Mouse (Mus musculus) CH12.LX (cell line): ENCODE measurements around the gene Trim15. TPM values are rescaled to one million over a fixed set of nuclear protein-coding genes. Genes with fewer than 3 reads are reported as not detected.

Experiments used
- DNase-seq: peaks from one replicate; pipeline ENCODE4 v3.0.0-alpha.2; 2013; ENCODE audit errors: extremely low read depth
- H3K27ac ChIP-seq: 2 replicates; pipeline ENCODE4 v1.5.1; 2012; ENCODE audit warnings: low read depth, mild to moderate bottlenecking, control low read depth, moderate library complexity; ENCODE audit not compliant: insufficient read depth
- H3K27me3 ChIP-seq: replicated peaks from 2 replicates; pipeline ENCODE3; 2012; ENCODE audit warnings: inconsistent platforms
- H3K36me3 ChIP-seq, 2 experiments: replicated peaks in 1 of 2; 2 replicates each; pipeline versions ENCODE3 to v1.6.1; 2012; ENCODE audit warnings: inconsistent platforms in 1 of 2, low read length in 1 of 2, mild to moderate bottlenecking in 1 of 2, mixed read lengths in 1 of 2, moderate library complexity in 1 of 2; ENCODE audit not compliant: control insufficient read depth in 1 of 2, insufficient read depth in 1 of 2
- H3K4me1 ChIP-seq, 2 experiments: 2 replicates each; pipeline ENCODE4 v1.6.1; 2012; ENCODE audit warnings: inconsistent platforms in 1 of 2, moderate library complexity in 1 of 2; ENCODE audit not compliant: insufficient read depth in 2 of 2, control insufficient read depth in 1 of 2
- H3K4me2 ChIP-seq: 2 replicates; pipeline ENCODE4 v1.6.1; 2012; ENCODE audit warnings: low read depth, mild to moderate bottlenecking, control low read depth; ENCODE audit not compliant: poor library complexity, insufficient read depth, severe bottlenecking
- H3K4me3 ChIP-seq, 3 experiments: fragments of 150-350 bp in 1 of 3; sonication (generic) in 1 of 3; replicated peaks in 1 of 3; 2 replicates each; pipeline versions ENCODE3 to v1.5.1; 2011 to 2012; ENCODE audit warnings: low read depth in 2 of 3, low read length in 2 of 3, mild to moderate bottlenecking in 2 of 3, moderate library complexity in 2 of 3, control low read depth in 1 of 3, improper control_type of control experiment in 1 of 3, inconsistent platforms in 1 of 3, mixed read lengths in 1 of 3; ENCODE audit not compliant: poor library complexity in 1 of 3
- H3K79me2 ChIP-seq: replicated peaks from 2 replicates; pipeline ENCODE4 v1.6.1; 2012; ENCODE audit warnings: mild to moderate bottlenecking, moderate library complexity; ENCODE audit not compliant: control insufficient read depth, poor library complexity, insufficient read depth, severe bottlenecking; ENCODE audit errors: extremely low read depth
- H3K9ac ChIP-seq: 2 replicates; pipeline ENCODE4 v1.6.1; 2012; ENCODE audit warnings: low read depth, mild to moderate bottlenecking, control low read depth, moderate library complexity; ENCODE audit not compliant: insufficient read depth
- H3K9me3 ChIP-seq: replicated peaks from 2 replicates; pipeline ENCODE3; 2012; ENCODE audit warnings: low read length, inconsistent platforms, mixed read lengths
- BHLHE40 ChIP-seq: IDR thresholded peaks from 2 replicates; pipeline ENCODE4 v1.6.1; 2011; ENCODE audit warnings: mild to moderate bottlenecking, low read depth, low read length, improper control_type of control experiment
- CHD1 ChIP-seq: IDR thresholded peaks from 2 replicates; pipeline ENCODE4 v1.6.1; 2012; ENCODE audit warnings: low read depth, low read length, improper control_type of control experiment, inconsistent platforms
- CHD2 ChIP-seq: IDR thresholded peaks from 2 replicates; pipeline ENCODE4 v1.6.1; 2011; ENCODE audit warnings: low read length, improper control_type of control experiment
- CTCF ChIP-seq, 2 experiments: IDR thresholded peaks in 1 of 2; conservative IDR thresholded peaks in 1 of 2; 2 replicates each; pipeline ENCODE4 v1.5.1; 2011 to 2012; ENCODE audit warnings: low read depth in 2 of 2, low read length in 2 of 2, improper control_type of control experiment in 1 of 2, inconsistent platforms in 1 of 2, mild to moderate bottlenecking in 1 of 2, moderate library complexity in 1 of 2
- E2F4 ChIP-seq: IDR thresholded peaks from 2 replicates; pipeline ENCODE4 v1.6.1; 2011; ENCODE audit warnings: low read depth, low read length, improper control_type of control experiment; ENCODE audit not compliant: insufficient replicate concordance
- ELF1 ChIP-seq: IDR thresholded peaks from 2 replicates; pipeline ENCODE4 v1.6.1; 2014; ENCODE audit warnings: low read depth, mild to moderate bottlenecking, inconsistent platforms, low read length, improper control_type of control experiment
- EP300 ChIP-seq: IDR thresholded peaks from 2 replicates; pipeline ENCODE4 v1.6.1; 2011; ENCODE audit warnings: low read length, improper control_type of control experiment
- ETS1 ChIP-seq: conservative IDR thresholded peaks from 2 replicates; pipeline ENCODE4 v1.6.1; 2012; ENCODE audit warnings: low read depth, mild to moderate bottlenecking, inconsistent platforms, low read length, improper control_type of control experiment, moderate library complexity
- GABPA ChIP-seq: IDR thresholded peaks from 2 replicates; pipeline ENCODE4 v1.6.1; 2012; ENCODE audit warnings: low read depth, low read length, improper control_type of control experiment, inconsistent platforms; ENCODE audit not compliant: insufficient replicate concordance
- IRF4 ChIP-seq: IDR thresholded peaks from 2 replicates; pipeline ENCODE4 v1.6.1; 2014; ENCODE audit warnings: low read depth, mild to moderate bottlenecking, inconsistent platforms, low read length, improper control_type of control experiment
- JUND ChIP-seq: conservative IDR thresholded peaks from 2 replicates; pipeline ENCODE4 v1.6.1; 2011; ENCODE audit warnings: low read depth, low read length, improper control_type of control experiment
- KAT2A ChIP-seq: IDR thresholded peaks from 2 replicates; pipeline ENCODE4 v1.6.1; 2012; ENCODE audit warnings: low read length, improper control_type of control experiment, inconsistent platforms; ENCODE audit not compliant: insufficient replicate concordance
- MAX ChIP-seq: IDR thresholded peaks from 2 replicates; pipeline ENCODE4 v1.6.1; 2011; ENCODE audit warnings: low read length, improper control_type of control experiment
- MAZ ChIP-seq: IDR thresholded peaks from 2 replicates; pipeline ENCODE4 v1.6.1; 2012; ENCODE audit warnings: low read depth, mild to moderate bottlenecking, inconsistent platforms, low read length, improper control_type of control experiment, moderate library complexity
- MEF2A ChIP-seq: IDR thresholded peaks from 2 replicates; pipeline ENCODE4 v1.6.1; 2014; ENCODE audit warnings: low read depth, mild to moderate bottlenecking, inconsistent platforms, low read length, improper control_type of control experiment, borderline replicate concordance
- MXI1 ChIP-seq: IDR thresholded peaks from 2 replicates; pipeline ENCODE4 v1.6.1; 2011; ENCODE audit warnings: mild to moderate bottlenecking, low read depth, low read length, improper control_type of control experiment
- NELFE ChIP-seq: IDR thresholded peaks from 2 replicates; pipeline ENCODE4 v1.6.1; 2011; ENCODE audit warnings: low read depth, low read length, improper control_type of control experiment
- NRF1 ChIP-seq: IDR thresholded peaks from 2 replicates; pipeline ENCODE4 v1.6.1; 2014; ENCODE audit warnings: low read depth, mild to moderate bottlenecking, inconsistent platforms, low read length, improper control_type of control experiment, moderate library complexity
- PAX5 ChIP-seq: IDR thresholded peaks from 2 replicates; pipeline ENCODE4 v1.6.1; 2012; ENCODE audit warnings: low read length, inconsistent platforms, mixed read lengths
- POLR2A ChIP-seq: IDR thresholded peaks from 2 replicates; pipeline ENCODE4 v1.6.1; 2011; ENCODE audit warnings: low read depth, mild to moderate bottlenecking, improper control_type of control experiment, low read length
- RAD21 ChIP-seq: IDR thresholded peaks from 2 replicates; pipeline ENCODE4 v1.6.1; 2011; ENCODE audit warnings: low read depth, mild to moderate bottlenecking, low read length, improper control_type of control experiment, moderate library complexity
- RCOR1 ChIP-seq: conservative IDR thresholded peaks from 2 replicates; pipeline ENCODE4 v1.6.1; 2012; ENCODE audit warnings: low read depth, mild to moderate bottlenecking, inconsistent platforms, low read length, improper control_type of control experiment
- SIN3A ChIP-seq: IDR thresholded peaks from 2 replicates; pipeline ENCODE4 v1.6.1; 2012; ENCODE audit warnings: low read length, improper control_type of control experiment, inconsistent platforms
- TBP ChIP-seq: conservative IDR thresholded peaks from 2 replicates; pipeline ENCODE4 v1.6.1; 2011; ENCODE audit warnings: low read depth, low read length, improper control_type of control experiment
- UBTF ChIP-seq: IDR thresholded peaks from 2 replicates; pipeline ENCODE4 v1.6.1; 2012; ENCODE audit warnings: low read depth, mild to moderate bottlenecking, inconsistent platforms, low read length, improper control_type of control experiment, moderate library complexity
- USF1 ChIP-seq: IDR thresholded peaks from 2 replicates; pipeline ENCODE4 v1.6.1; 2014; ENCODE audit warnings: low read depth, mild to moderate bottlenecking, inconsistent platforms, low read length, improper control_type of control experiment
- USF2 ChIP-seq: conservative IDR thresholded peaks from 2 replicates; pipeline ENCODE4 v1.6.1; 2011; ENCODE audit warnings: low read depth, low read length, improper control_type of control experiment
- ZC3H11A ChIP-seq: IDR thresholded peaks from 2 replicates; pipeline ENCODE4 v1.6.1; 2012; ENCODE audit warnings: low read depth, mild to moderate bottlenecking, inconsistent platforms, low read length, improper control_type of control experiment
- ZKSCAN1 ChIP-seq: IDR thresholded peaks from 2 replicates; pipeline ENCODE4 v1.6.1; 2012; ENCODE audit warnings: low read depth, inconsistent platforms, low read length, improper control_type of control experiment, borderline replicate concordance
- ZMIZ1 ChIP-seq: IDR thresholded peaks from 2 replicates; pipeline ENCODE4 v1.6.1; 2012; ENCODE audit warnings: low read depth, mild to moderate bottlenecking, inconsistent platforms, low read length, improper control_type of control experiment
- ZNF384 ChIP-seq: IDR thresholded peaks from 2 replicates; pipeline ENCODE4 v1.6.1; 2012; ENCODE audit warnings: low read depth, low read length, improper control_type of control experiment, inconsistent platforms
- dilution Hi-C: fragments of 300-500 bp; cut with MboI; formaldehyde crosslinking; loops from 2 replicates; pipeline ENCODE4 v1.14.3; 2020; ENCODE audit warnings: low sequenced_read_pairs; ENCODE audit not compliant: extremely low pct_unique_long_range_greater_than_20kb, extremely low pct_ligation_motif_present
- in situ Hi-C: fragments of 300-500 bp; cut with MboI; formaldehyde crosslinking; loops from 3 replicates; pipeline ENCODE4 v1.14.3; 2019; ENCODE audit warnings: low sequenced_read_pairs, low pct_ligation_motif_present, low pct_unique_long_range_greater_than_20kb, mixed read lengths
- polyA plus RNA-seq: library from polyadenylated mRNA; unstranded; fragments of >175 nt; gene quantifications from 2 replicates; pipeline ENCODE4 v1.2.1, GENCODE M21; 2012; ENCODE audit warnings: low read depth; ENCODE audit not compliant: insufficient read length
- total RNA-seq, 2 experiments: library from RNA; depleted of rRNA; stranded (reverse); fragments of 300-350 nt in 1 of 2; fragments of >200 nt in 1 of 2; gene quantifications; 2 replicates each; pipeline ENCODE4 v1.2.3; 2012 to 2014

The Trim15 gene
- total and polyA plus RNA-seq, 3 experiments, result not detected

DNA sequence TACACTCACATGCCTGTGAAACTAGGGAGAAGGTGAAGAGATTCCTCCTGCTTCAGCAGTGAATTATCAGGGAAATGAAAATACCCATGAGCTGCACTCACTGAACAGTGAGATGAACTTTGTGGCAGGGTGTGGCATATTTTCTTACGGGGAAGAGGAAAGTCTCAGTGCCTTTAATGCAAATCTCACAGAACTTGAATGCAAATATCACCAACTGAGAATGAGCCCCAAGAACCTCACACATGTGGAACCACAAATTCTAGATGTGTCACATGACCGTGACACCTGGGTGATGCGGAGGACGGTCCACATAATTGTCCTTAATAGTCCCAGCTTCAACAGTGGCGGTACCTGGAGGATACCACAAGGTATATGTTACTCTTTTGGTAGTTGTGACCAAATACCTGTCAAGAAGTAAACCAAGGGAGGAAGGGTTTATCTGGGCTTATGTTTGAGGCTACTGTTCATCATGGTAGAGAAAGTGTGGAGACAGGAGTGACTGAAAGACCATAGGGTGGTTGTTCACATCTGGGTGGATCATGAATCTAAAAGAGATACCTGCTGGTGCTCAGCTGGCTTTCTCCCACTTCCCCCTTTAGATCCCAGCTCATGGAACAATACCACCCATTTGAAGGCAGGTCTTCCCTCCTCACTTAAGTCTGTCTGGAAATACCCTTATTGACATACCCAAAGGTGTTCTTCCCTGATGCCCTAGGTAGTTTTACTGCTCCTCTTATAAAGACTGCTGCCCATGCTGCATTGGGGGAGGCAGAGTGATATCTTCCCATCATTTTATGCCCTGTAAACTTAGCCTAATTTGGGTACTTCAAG, 23.3 kb upstream of the Trim15 start, which contains the start of gene Trim40:
Trim40 (minus strand) TSS at position 51 of the 831 bp plus-strand sequence.
- dilution Hi-C loops, result no loop called here
- no peaks in the 10 kb centered on the region for H3K36me3 ChIP-seq
- no peak within 1 kb of the TSS for H3K9ac ChIP-seq
- in situ Hi-C loops, result loop anchor here (10.0 kb wide), 1 partner anchor 175 kb away; no protein-coding TSS in a partner anchor
- H3K4me3 ChIP-seq, result no peak within 1 kb of the TSS
- no peak for TF ChIP-seq SIN3A
- TF ChIP-seq MEF2A, result no peak
- TF ChIP-seq JUND, result no peak
- no peak for TF ChIP-seq CHD2
- no peak for TF ChIP-seq MAZ
- no peak for TF ChIP-seq RCOR1
- TF ChIP-seq ELF1, result no peak
- no peak for TF ChIP-seq IRF4
- TF ChIP-seq EP300, result no peak
- TF ChIP-seq ZC3H11A, result no peak
- TF ChIP-seq PAX5, result no peak
- no peak for TF ChIP-seq NRF1
- TF ChIP-seq CHD1, result no peak
- TF ChIP-seq RAD21, result no peak
- TF ChIP-seq UBTF, result no peak
- peak; percentile 97 for TF ChIP-seq ZMIZ1
- no peak for TF ChIP-seq MXI1
- no peak for TF ChIP-seq ZNF384
- no peak for TF ChIP-seq ZKSCAN1
- TF ChIP-seq USF1, result peak; percentile 33
- peak; percentile 46; the same call in 1 of the 2 replicates for TF ChIP-seq BHLHE40
- TF ChIP-seq GABPA, result no peak
- no peak for TF ChIP-seq E2F4
- TF ChIP-seq ETS1, result no peak
- 0 out of 2 replicates have a peak, but pooled peaks have one; percentile 29 for TF ChIP-seq USF2
- no peak for TF ChIP-seq NELFE
- TF ChIP-seq POLR2A, result peak; percentile 61
- TF ChIP-seq CTCF (conservative IDR thresholded peaks at IDR 0.05 in 1 of 2, IDR thresholded peaks at IDR 0.05 in 1 of 2; ENCODE audit: low read depth in 2 of 2, low read length in 2 of 2), result no peak
- TF ChIP-seq KAT2A, result no peak
- TF ChIP-seq TBP, result peak; percentile 89
- TF ChIP-seq MAX, result no peak
- no peaks in the 10 kb centered on the region for H3K9me3 ChIP-seq
- H3K79me2 ChIP-seq, result no peaks in the 10 kb centered on the region
- no peaks in the 10 kb centered on the region for H3K27me3 ChIP-seq
- H3K4me1 ChIP-seq, result peaks cover 4 to 12% of the 10 kb centered on the region in 2 experiments; a peak in 3 of 4 replicates
- peak; percentile 25 for DNase-seq
- H3K27ac ChIP-seq, result no peak within 1 kb of the TSS
- peak within 1 kb of the TSS; percentile 70 for H3K4me2 ChIP-seq
